Mouse (Mus musculus): Measurements from ENCODE around the gene Cdc42ep1. TPM values are rescaled to one million over a fixed set of nuclear protein-coding genes. Genes with fewer than 3 reads are reported as not detected.

The Cdc42ep1 gene
- 0.31 and 0.36 TPM in 2 replicates for polyA plus RNA-seq (2012; ENCODE audit: insufficient read depth, insufficient read length, missing spikeins)

GRCm38 (mm10) chr15:78842371-78843163, at the start of gene Cdc42ep1:
Gene Cdc42ep1 (plus strand): TSS chr15:78842624.
- peak within 1 kb of the TSS; percentile 41 for H3K4me3 ChIP-seq (ENCODE audit: insufficient read depth, low read length)
- H3K27ac ChIP-seq (ENCODE audit: insufficient read depth, low read depth, low read length): no peak within 1 kb of the TSS
- TF ChIP-seq CTCF (IDR thresholded peaks at IDR 0.05; ENCODE audit: low read depth, low read length) (no peak), POLR2A (IDR thresholded peaks at IDR 0.05; ENCODE audit: borderline replicate concordance, low read depth, low read length) (no peak)
- peaks cover 3% of the 10 kb centered on the region; the same call in 1 of the 2 replicates for H3K4me1 ChIP-seq (ENCODE audit: control insufficient read depth, insufficient read depth, low read length)

GRCm38 (mm10) chr15:78796196-78797059, 46.0 kb upstream of the Cdc42ep1 start:
- Histone ChIP-seq H3K4me1 (ENCODE audit: control insufficient read depth, insufficient read depth, low read length) (no peaks in the 10 kb centered on the region), H3K27ac (ENCODE audit: insufficient read depth, low read depth, low read length) (no peak overlapping the region), H3K4me3 (ENCODE audit: insufficient read depth, low read length) (no peak overlapping the region)
- TF ChIP-seq CTCF (IDR thresholded peaks at IDR 0.05; ENCODE audit: low read depth, low read length) (no peak), POLR2A (IDR thresholded peaks at IDR 0.05; ENCODE audit: borderline replicate concordance, low read depth, low read length) (no peak)

DNA sequence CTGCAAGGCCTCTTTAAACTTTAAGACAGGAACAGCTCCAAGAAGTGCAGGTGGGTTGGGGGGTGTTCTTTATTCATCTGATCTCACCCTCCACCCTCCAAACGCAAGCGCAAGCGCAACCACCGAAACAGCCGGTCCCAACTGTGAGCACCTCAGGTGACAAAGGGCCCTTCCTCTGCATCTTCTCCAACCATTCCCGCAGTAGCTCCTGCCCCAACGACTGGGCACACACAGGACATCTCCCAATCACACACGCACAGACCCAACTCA, 45.4 kb upstream of the Cdc42ep1 start:
- H3K4me1 ChIP-seq (ENCODE audit: control insufficient read depth, insufficient read depth, low read length): no peaks in the 10 kb centered on the region
- no peak for TF ChIP-seq CTCF (IDR thresholded peaks at IDR 0.05; ENCODE audit: low read depth, low read length)
- TF ChIP-seq POLR2A (IDR thresholded peaks at IDR 0.05; ENCODE audit: borderline replicate concordance, low read depth, low read length): no peak
- H3K4me3 ChIP-seq (ENCODE audit: insufficient read depth, low read length): no peak overlapping the region
- H3K27ac ChIP-seq (ENCODE audit: insufficient read depth, low read depth, low read length): no peak overlapping the region

DNA sequence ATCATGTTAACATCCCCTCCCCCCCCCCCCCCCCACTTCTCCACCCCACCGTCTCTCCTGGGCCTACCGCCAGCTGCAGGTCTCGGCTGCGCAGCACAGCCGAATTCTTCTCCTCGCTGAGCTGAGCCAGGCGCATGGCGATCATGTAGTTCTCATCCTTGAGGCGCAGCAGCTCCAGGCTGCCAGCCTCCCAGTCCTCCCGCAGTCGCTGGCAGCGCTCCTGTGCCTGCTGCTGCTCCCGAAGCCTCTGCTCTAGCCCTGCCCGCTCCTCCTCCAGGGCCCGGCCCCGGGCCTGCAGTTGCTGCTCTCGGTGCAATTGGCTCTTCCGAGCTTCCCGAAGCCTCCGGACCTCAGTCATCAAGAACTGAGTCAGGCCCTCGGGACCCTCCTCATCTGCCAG, 43.4 kb upstream of the Cdc42ep1 start:
- no peak overlapping the region for H3K4me3 ChIP-seq (ENCODE audit: insufficient read depth, low read length)
- no peak overlapping the region for H3K27ac ChIP-seq (ENCODE audit: insufficient read depth, low read depth, low read length)
- TF ChIP-seq CTCF (IDR thresholded peaks at IDR 0.05; ENCODE audit: low read depth, low read length) (no peak), POLR2A (IDR thresholded peaks at IDR 0.05; ENCODE audit: borderline replicate concordance, low read depth, low read length) (no peak)
- no peaks in the 10 kb centered on the region for H3K4me1 ChIP-seq (ENCODE audit: control insufficient read depth, insufficient read depth, low read length)

DNA sequence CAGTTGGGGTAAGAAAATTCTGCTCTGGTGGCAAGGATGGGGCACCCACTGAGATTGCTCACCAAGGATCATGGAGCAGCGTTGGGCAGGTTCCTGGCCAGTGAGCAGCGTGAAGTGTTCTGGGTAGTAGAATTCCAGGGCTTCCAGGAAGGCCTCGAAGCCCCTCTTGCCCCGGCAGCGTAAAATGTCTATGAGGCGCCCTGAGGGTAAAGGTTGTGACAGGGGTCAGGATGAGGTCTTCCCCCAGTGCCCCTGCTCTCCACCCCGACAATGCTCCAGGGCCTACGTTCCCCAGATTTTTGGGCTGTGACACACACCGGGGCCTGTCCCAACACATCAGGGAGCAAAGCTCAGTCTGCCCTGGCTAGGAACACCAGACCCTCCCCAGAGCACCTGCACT, 40.9 kb upstream of the Cdc42ep1 start:
- H3K4me3 ChIP-seq (ENCODE audit: insufficient read depth, low read length): no peak overlapping the region
- H3K27ac ChIP-seq (ENCODE audit: insufficient read depth, low read depth, low read length): no peak overlapping the region
- H3K4me1 ChIP-seq (ENCODE audit: control insufficient read depth, insufficient read depth, low read length): no peaks in the 10 kb centered on the region
- TF ChIP-seq POLR2A (IDR thresholded peaks at IDR 0.05; ENCODE audit: borderline replicate concordance, low read depth, low read length) (no peak), CTCF (IDR thresholded peaks at IDR 0.05; ENCODE audit: low read depth, low read length) (no peak)

DNA sequence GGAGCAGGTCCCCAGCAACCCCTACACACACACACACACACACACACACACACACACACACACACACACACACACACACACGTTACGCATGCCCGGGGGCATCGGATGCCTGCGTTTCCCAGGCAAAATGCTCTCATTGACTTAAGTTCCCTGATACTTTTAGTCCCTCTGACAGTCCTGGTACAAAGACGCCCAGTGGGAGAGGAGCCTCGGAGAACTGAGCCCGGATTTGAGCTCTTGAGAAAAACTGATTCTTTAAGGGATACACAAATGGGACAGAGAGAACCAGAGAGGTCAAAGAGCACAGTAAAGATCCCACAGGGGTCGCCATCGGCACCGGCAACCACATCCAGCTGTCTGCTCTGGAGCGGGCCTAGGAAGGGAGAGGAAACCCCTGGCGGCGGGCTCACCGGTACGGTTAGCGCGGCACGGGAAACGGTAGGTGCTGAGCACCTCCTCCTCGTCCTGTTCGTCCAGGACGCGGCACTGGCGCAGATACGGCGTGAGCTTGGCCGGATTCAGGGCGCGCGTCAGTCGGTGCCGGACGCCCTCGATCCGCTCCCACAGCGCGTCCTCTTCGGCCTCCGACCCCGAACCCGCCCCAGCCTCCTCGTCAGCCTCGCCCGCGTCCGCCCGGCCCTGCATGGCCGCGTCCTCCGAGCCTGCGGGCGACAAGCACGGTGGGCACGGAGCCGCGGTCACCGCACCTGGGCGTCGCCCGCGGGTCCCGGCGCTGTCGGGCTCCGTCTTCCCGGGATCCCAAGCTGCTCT, 40.3 kb upstream of the Cdc42ep1 start:
- H3K4me3 ChIP-seq (ENCODE audit: insufficient read depth, low read length): peak overlapping the region; percentile 51
- no peak overlapping the region for H3K27ac ChIP-seq (ENCODE audit: insufficient read depth, low read depth, low read length)
- TF ChIP-seq CTCF (IDR thresholded peaks at IDR 0.05; ENCODE audit: low read depth, low read length): no peak
- no peak for TF ChIP-seq POLR2A (IDR thresholded peaks at IDR 0.05; ENCODE audit: borderline replicate concordance, low read depth, low read length)
- H3K4me1 ChIP-seq (ENCODE audit: control insufficient read depth, insufficient read depth, low read length): no peaks in the 10 kb centered on the region

DNA sequence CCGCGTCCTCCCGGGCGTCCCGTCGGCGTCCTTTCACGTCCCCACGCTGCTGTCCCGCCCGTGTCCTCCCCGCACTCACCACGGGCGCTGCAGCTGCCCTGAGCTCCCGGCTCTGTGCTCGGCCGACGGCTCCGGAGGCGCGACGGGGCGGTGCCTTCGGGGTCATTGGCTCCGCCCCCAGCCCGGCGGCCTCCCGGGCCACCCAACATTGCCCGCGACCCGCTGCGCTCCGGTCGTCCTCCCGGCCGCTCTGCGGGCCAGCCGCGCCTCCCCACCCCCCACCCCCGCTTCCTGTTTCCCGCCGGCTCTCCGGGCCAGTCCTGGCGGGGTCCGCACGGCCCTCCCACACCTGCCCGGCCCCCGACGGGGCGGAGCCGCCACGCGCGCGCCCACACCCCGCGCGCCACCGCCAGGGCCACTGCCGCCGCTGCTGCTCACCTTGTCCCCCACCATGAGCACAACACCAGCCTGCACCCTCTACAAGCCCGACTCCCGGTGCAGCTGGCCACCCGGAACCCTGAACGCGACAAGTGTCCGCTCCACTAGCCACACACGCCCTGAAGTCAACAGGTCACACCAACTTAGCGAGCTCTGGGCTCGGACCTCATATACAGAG, 39.5 kb upstream of the Cdc42ep1 start, which contains the start of gene Card10:
Gene Card10 (minus strand): TSS at position 267 of the 616 bp plus-strand sequence.
- no peaks in the 10 kb centered on the region for H3K4me1 ChIP-seq (ENCODE audit: control insufficient read depth, insufficient read depth, low read length)
- H3K4me3 ChIP-seq (ENCODE audit: insufficient read depth, low read length): peak within 1 kb of the TSS; percentile 51
- TF ChIP-seq POLR2A (IDR thresholded peaks at IDR 0.05; ENCODE audit: borderline replicate concordance, low read depth, low read length) (no peak), CTCF (IDR thresholded peaks at IDR 0.05; ENCODE audit: low read depth, low read length) (no peak)
- no peak within 1 kb of the TSS for H3K27ac ChIP-seq (ENCODE audit: insufficient read depth, low read depth, low read length)

- H3K4me3 ChIP-seq (ENCODE audit: insufficient read depth, low read length): no peak overlapping the region
- H3K27ac ChIP-seq (ENCODE audit: insufficient read depth, low read depth, low read length): no peak overlapping the region
- TF ChIP-seq CTCF (IDR thresholded peaks at IDR 0.05; ENCODE audit: low read depth, low read length): no peak
- no peak for TF ChIP-seq POLR2A (IDR thresholded peaks at IDR 0.05; ENCODE audit: borderline replicate concordance, low read depth, low read length)
- H3K4me1 ChIP-seq (ENCODE audit: control insufficient read depth, insufficient read depth, low read length): no peaks in the 10 kb centered on the region
Observed at GRCm38 (mm10) chr15:78803499-78803900, 38.9 kb upstream of the Cdc42ep1 start.

DNA sequence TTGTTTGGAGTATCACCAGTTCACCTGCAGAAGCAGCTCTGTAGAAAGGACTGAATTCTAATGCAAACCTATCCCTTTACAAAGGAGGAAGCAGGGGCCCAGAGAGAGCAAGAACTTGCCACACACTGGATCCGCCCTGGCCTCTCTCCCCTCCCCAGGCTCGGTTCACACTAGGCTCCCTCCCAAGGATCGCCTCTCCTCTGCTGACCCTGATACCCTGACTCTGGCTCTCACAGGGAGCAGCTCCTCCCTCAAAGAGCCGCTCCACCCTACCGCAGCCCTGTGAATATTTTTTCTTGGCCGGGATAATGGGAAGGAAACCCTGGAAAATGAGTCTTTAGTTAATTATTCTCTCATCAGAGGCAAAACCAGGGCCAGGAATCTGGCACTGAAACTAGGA, 38.1 kb upstream of the Cdc42ep1 start:
- Histone ChIP-seq H3K4me3 (ENCODE audit: insufficient read depth, low read length) (no peak overlapping the region), H3K4me1 (ENCODE audit: control insufficient read depth, insufficient read depth, low read length) (no peaks in the 10 kb centered on the region), H3K27ac (ENCODE audit: insufficient read depth, low read depth, low read length) (no peak overlapping the region)
- TF ChIP-seq CTCF (IDR thresholded peaks at IDR 0.05; ENCODE audit: low read depth, low read length) (no peak), POLR2A (IDR thresholded peaks at IDR 0.05; ENCODE audit: borderline replicate concordance, low read depth, low read length) (no peak)
